Mouse (Mus musculus): ENCODE results near the gene Cstf3. TPM values are rescaled to one million over a fixed set of nuclear protein-coding genes. Genes with fewer than 3 reads are reported as not detected.

Cstf3 gene
- polyA plus RNA-seq, 1 experiment from 2014 or later: 42.8 TPM

- TF ChIP-seq CTCF (IDR thresholded peaks at IDR 0.05; ENCODE audit: low read depth): no peak
- no peaks in the 10 kb centered on the region for H3K9me3 ChIP-seq (replicated peaks; ENCODE audit: low read length)
- H3K4me2 ChIP-seq (ENCODE audit: low read length): no peak overlapping the region
- no peak overlapping the region for H3K4me3 ChIP-seq (replicated peaks; ENCODE audit: low read depth, low read length)
- no peak overlapping the region for H3K27ac ChIP-seq
- H3K36me3 ChIP-seq (ENCODE audit: insufficient read depth, low read length): 0 out of 2 replicates have a peak, but pooled peaks cover 3% of the 10 kb centered on the region
- ATAC-seq (replicated peaks; ENCODE audit: low FRiP score, low read depth): no peak
- 72% methylated on average over 11 of the region's 11 CpGs for WGBS
- no peak overlapping the region for H3K9ac ChIP-seq (ENCODE audit: low read depth, low read length)
- H3K4me1 ChIP-seq (replicated peaks; ENCODE audit: insufficient read depth, low read length): no peaks in the 10 kb centered on the region
- H3K27me3 ChIP-seq (ENCODE audit: insufficient read depth, low read length): no peaks in the 10 kb centered on the region
- peak; percentile 17 for DNase-seq (ENCODE audit: low spot score)
Measured at GRCm38 (mm10) chr2:104699659-104700058, 109.3 kb downstream of the Cstf3 start.

GRCm38 (mm10) chr2:104703158-104703557, 112.8 kb downstream of the Cstf3 start:
- DNase-seq (ENCODE audit: low spot score) (no peak), ATAC-seq (replicated peaks; ENCODE audit: low FRiP score, low read depth) (no peak)
- no peaks in the 10 kb centered on the region for H3K27me3 ChIP-seq (ENCODE audit: insufficient read depth, low read length)
- TF ChIP-seq CTCF (IDR thresholded peaks at IDR 0.05; ENCODE audit: low read depth): no peak
- no peak overlapping the region for H3K4me2 ChIP-seq (ENCODE audit: low read length)
- H3K4me3 ChIP-seq (replicated peaks; ENCODE audit: low read depth, low read length): no peak overlapping the region
- H3K36me3 ChIP-seq (ENCODE audit: insufficient read depth, low read length): peaks cover 2% of the 10 kb centered on the region; the same call in 1 of the 2 replicates
- H3K9ac ChIP-seq (ENCODE audit: low read depth, low read length): no peak overlapping the region
- 84% methylated on average over 3 of the region's 3 CpGs for WGBS
- H3K27ac ChIP-seq: no peak overlapping the region
- H3K9me3 ChIP-seq (replicated peaks; ENCODE audit: low read length): no peaks in the 10 kb centered on the region
- H3K4me1 ChIP-seq (replicated peaks; ENCODE audit: insufficient read depth, low read length): no peaks in the 10 kb centered on the region

DNA sequence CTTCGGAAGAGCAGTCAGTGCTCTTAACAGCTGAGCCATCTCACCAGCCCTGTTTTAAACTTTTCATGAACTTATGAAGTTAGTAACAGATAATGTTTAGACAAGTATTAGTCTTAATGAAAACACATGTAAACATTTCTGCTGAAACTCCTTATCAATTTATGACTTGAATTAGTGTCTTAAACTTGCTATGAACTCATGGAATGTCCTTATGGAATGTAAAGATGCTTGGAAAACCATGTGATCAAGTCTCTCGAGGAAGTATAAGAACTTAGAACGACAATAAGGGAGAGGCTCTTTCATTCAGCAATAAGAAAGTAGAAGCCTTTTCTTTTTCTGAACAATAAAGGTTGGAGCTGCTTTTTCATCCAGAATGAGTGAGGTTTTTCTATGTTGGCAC, 114.0 kb downstream of the Cstf3 start:
- 71% methylated on average over 3 of the region's 3 CpGs for WGBS
- no peak overlapping the region for H3K4me2 ChIP-seq (ENCODE audit: low read length)
- H3K4me1 ChIP-seq (replicated peaks; ENCODE audit: insufficient read depth, low read length): no peaks in the 10 kb centered on the region
- ATAC-seq (replicated peaks; ENCODE audit: low FRiP score, low read depth): no peak
- no peaks in the 10 kb centered on the region for H3K27me3 ChIP-seq (ENCODE audit: insufficient read depth, low read length)
- TF ChIP-seq CTCF (IDR thresholded peaks at IDR 0.05; ENCODE audit: low read depth): no peak
- H3K4me3 ChIP-seq (replicated peaks; ENCODE audit: low read depth, low read length): no peak overlapping the region
- no peak overlapping the region for H3K27ac ChIP-seq
- H3K9me3 ChIP-seq (replicated peaks; ENCODE audit: low read length): no peaks in the 10 kb centered on the region
- no peak overlapping the region for H3K9ac ChIP-seq (ENCODE audit: low read depth, low read length)
- DNase-seq (ENCODE audit: low spot score): peak; percentile 64
- peaks cover 2% of the 10 kb centered on the region; the same call in 1 of the 2 replicates for H3K36me3 ChIP-seq (ENCODE audit: insufficient read depth, low read length)

DNA sequence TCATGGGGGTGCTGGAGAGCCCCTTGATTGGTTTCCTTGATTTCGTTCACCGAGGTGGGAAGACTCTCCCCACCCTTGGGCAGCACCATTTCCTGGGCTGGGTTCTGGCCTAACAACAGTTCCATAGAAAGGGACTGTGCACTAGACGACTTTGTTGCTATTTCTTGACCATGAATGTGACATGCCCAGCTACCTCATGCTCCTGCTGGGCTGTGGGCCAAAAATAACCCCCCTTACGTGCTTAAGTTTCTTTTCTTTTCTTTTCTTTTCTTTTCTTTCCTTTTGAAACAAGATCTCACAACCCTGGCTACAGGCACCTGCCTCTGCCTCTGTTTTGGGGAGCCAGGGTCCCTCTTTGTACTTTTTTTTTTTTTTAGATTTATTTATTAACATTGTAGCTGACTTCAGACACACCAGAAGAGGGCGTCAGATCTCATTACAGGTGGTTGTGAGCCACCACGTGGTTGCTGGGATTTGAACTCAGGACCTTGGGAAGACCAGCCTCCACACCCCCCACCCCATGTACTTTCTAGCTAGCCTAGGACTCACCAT, 119.5 kb downstream of the Cstf3 start:
- no peak for DNase-seq (ENCODE audit: low spot score)
- Histone ChIP-seq H3K9ac (ENCODE audit: low read depth, low read length) (no peak overlapping the region), H3K27me3 (ENCODE audit: insufficient read depth, low read length) (no peaks in the 10 kb centered on the region), H3K27ac (no peak overlapping the region), H3K36me3 (ENCODE audit: insufficient read depth, low read length) (peaks cover 2% of the 10 kb centered on the region; the same call in 1 of the 2 replicates), H3K9me3 (replicated peaks; ENCODE audit: low read length) (no peaks in the 10 kb centered on the region), H3K4me3 (replicated peaks; ENCODE audit: low read depth, low read length) (no peak overlapping the region), H3K4me1 (replicated peaks; ENCODE audit: insufficient read depth, low read length) (no peaks in the 10 kb centered on the region), H3K4me2 (ENCODE audit: low read length) (no peak overlapping the region)
- no peak for ATAC-seq (replicated peaks; ENCODE audit: low FRiP score, low read depth)
- no peak for TF ChIP-seq CTCF (IDR thresholded peaks at IDR 0.05; ENCODE audit: low read depth)
- 58% methylated on average over 6 of the region's 6 CpGs for WGBS

- no peaks in the 10 kb centered on the region for H3K27me3 ChIP-seq (ENCODE audit: insufficient read depth, low read length)
- no peak overlapping the region for H3K9ac ChIP-seq (ENCODE audit: low read depth, low read length)
- peak overlapping the region; percentile 48; the same call in 1 of the 2 replicates for H3K27ac ChIP-seq
- peaks cover 2% of the 10 kb centered on the region; the same call in 1 of the 2 replicates for H3K36me3 ChIP-seq (ENCODE audit: insufficient read depth, low read length)
- H3K4me2 ChIP-seq (ENCODE audit: low read length): peak overlapping the region; percentile 80
- no peak for ATAC-seq (replicated peaks; ENCODE audit: low FRiP score, low read depth)
- H3K9me3 ChIP-seq (replicated peaks; ENCODE audit: low read length): no peaks in the 10 kb centered on the region
- H3K4me3 ChIP-seq (replicated peaks; ENCODE audit: low read depth, low read length): peak overlapping the region; percentile 88
- TF ChIP-seq CTCF (IDR thresholded peaks at IDR 0.05; ENCODE audit: low read depth): no peak
- no peaks in the 10 kb centered on the region for H3K4me1 ChIP-seq (replicated peaks; ENCODE audit: insufficient read depth, low read length)
- DNase-seq (ENCODE audit: low spot score): peak; percentile 50
- WGBS: 23% methylated on average over 6 of the region's 6 CpGs
Measured at GRCm38 (mm10) chr2:104710670-104711370, 120.5 kb downstream of the Cstf3 start.

DNA sequence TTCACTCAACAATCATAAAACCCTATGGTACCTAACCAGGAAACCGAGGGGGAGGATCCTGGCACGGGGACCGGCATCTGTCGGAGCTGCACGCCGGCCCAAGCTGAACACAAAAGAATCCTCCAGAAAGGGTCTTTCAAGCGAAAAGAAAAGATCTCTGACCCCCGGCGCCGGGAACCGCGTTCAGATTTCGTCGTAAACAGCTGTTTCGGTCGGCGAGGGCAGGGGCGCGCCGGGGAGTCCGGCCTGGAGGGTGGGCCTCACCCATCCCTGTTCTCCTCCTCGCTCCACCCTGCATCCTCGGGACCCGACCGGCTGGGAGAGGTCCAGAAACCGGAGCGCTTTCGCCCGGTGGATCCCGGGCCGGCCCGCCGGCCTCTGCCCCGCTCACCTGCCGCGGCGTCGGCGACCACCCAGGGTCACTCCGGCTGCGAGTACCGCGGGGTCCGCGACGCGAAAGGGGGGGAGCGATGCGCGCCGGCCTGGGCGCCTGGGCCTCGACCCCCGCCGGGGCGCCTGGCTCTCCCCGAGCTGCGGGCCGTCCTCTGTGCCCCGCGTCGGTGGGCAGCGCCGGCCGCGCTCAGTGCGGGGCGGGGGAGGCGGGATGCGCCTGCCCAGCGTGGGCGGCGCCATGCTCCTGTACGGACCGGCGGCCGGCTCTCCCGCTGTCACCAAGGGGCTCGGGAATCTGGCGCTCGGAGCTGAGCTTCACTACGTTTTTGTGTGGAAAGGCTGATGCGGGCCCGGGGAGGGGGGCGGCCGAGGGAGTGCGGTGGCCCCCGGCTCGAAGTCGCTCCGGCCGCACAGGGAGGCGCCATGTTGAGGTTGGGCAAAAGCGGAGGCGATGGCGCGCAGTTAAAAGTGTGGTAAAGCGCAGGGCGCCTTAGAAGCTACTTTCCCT, 121.5 kb downstream of the Cstf3 start, which contains the start of gene Tcp11l1:
Gene Tcp11l1 (minus strand): TSS at position 585 of the 901 bp plus-strand sequence.
- Histone ChIP-seq H3K4me2 (ENCODE audit: low read length) (peak within 1 kb of the TSS; percentile 80), H3K4me3 (replicated peaks; ENCODE audit: low read depth, low read length) (peak within 1 kb of the TSS; percentile 88), H3K9me3 (replicated peaks; ENCODE audit: low read length) (no peaks in the 10 kb centered on the region), H3K27ac (peak within 1 kb of the TSS; percentile 87), H3K27me3 (ENCODE audit: insufficient read depth, low read length) (no peaks in the 10 kb centered on the region), H3K4me1 (replicated peaks; ENCODE audit: insufficient read depth, low read length) (no peaks in the 10 kb centered on the region), H3K36me3 (ENCODE audit: insufficient read depth, low read length) (peaks cover 2% of the 10 kb centered on the region; the same call in 1 of the 2 replicates), H3K9ac (ENCODE audit: low read depth, low read length) (peak within 1 kb of the TSS; percentile 81)
- DNase-seq (ENCODE audit: low spot score) (peak; percentile 47), ATAC-seq (replicated peaks; ENCODE audit: low FRiP score, low read depth) (peak; percentile 87)
- WGBS: under 1% methylated on average over 84 of the region's 99 CpGs
- no peak for TF ChIP-seq CTCF (IDR thresholded peaks at IDR 0.05; ENCODE audit: low read depth)
